Mouse (Mus musculus) forebrain, embryonic 13.5 days (tissue): ENCODE measurements around the gene Ccdc85c. TPM values are rescaled to one million over a fixed set of nuclear protein-coding genes. Genes with fewer than 3 reads are reported as not detected.

Experiments
- ATAC-seq: fragments of 200-750 bp; cut with Nextera tagmentation; 2 replicates; pipeline ENCODE4 v1.8.0; 2017
- H3K27ac ChIP-seq: fragments of 300-500 bp; sonication (generic); 2 replicates; pipeline ENCODE4 v1.5.1; 2015; ENCODE audit warnings: inconsistent platforms, mild to moderate bottlenecking, moderate library complexity
- H3K27me3 ChIP-seq: fragments of 300-500 bp; sonication (generic); 2 replicates; pipeline ENCODE4 v1.6.1; 2015; ENCODE audit warnings: mild to moderate bottlenecking, inconsistent platforms
- H3K36me3 ChIP-seq: fragments of 300-500 bp; sonication (generic); 2 replicates; pipeline ENCODE4 v1.6.1; 2015; ENCODE audit warnings: mild to moderate bottlenecking, inconsistent platforms; ENCODE audit not compliant: poor library complexity, severe bottlenecking
- H3K4me1 ChIP-seq: fragments of 300-500 bp; sonication (generic); 2 replicates; pipeline ENCODE4 v1.6.1; 2015; ENCODE audit warnings: inconsistent platforms
- H3K4me2 ChIP-seq: fragments of 300-500 bp; sonication (generic); 2 replicates; pipeline ENCODE4 v1.6.1; 2015; ENCODE audit warnings: inconsistent platforms, mild to moderate bottlenecking, moderate library complexity
- H3K4me3 ChIP-seq: fragments of 300-500 bp; sonication (generic); 2 replicates; pipeline ENCODE4 v1.5.1; 2015; ENCODE audit warnings: mild to moderate bottlenecking, inconsistent platforms
- H3K9ac ChIP-seq: fragments of 300-500 bp; sonication (generic); 2 replicates; pipeline ENCODE4 v1.6.1; 2015; ENCODE audit warnings: mild to moderate bottlenecking, inconsistent platforms
- H3K9me3 ChIP-seq: fragments of 300-500 bp; sonication (generic); replicated peaks from 2 replicates; pipeline ENCODE4 v1.6.1; 2016; ENCODE audit warnings: inconsistent platforms
- WGBS: fragments of 180-500 bp; shearing (Covaris S2); methylation state at CpG from one replicate; pipeline ENCODE4 v1.1.7; 2015; 5-methylcytosine and 5-hydroxymethylcytosine counted together
- polyA plus RNA-seq: library from polyadenylated mRNA; unstranded; fragments of >200 nt; fragmentation: Nextera tagmentation; extraction: Ambion mirVana; gene quantifications from 2 replicates; pipeline ENCODE4 v1.2.1, GENCODE M21; 2015

Ccdc85c gene
- polyA plus RNA-seq, 1 experiment from 2014 or later = 17.4 TPM

DNA sequence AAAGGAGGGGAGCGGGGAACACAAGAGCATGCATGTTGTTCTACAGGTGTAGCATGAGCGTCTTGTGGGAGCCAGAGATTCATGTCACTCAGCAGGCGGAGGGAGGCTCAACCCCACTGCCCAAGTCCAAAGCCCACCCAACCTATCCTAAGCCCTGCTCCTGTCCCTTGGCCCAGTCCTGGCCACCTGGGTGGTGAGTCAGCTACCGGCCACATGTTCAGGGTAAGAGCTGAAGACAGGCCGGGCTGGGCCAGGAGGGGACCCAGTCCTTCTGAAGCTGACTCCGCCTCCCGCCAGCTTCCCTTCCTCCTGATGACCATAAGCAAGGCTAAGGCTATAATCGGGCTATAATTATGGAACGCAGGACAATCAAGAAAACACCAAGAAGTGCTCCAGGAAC, 67.0 kb downstream of the Ccdc85c start:
- Histone ChIP-seq H3K9me3 (no peaks in the 10 kb centered on the region), H3K4me1 (peaks cover 28% of the 10 kb centered on the region), H3K36me3 (peaks cover 40% of the 10 kb centered on the region), H3K27me3 (no peaks in the 10 kb centered on the region), H3K27ac (no peak overlapping the region), H3K9ac (no peak overlapping the region), H3K4me2 (no peak overlapping the region), H3K4me3 (no peak overlapping the region)
- ATAC-seq = no peak
- WGBS = 88% methylated on average over 9 of the region's 9 CpGs

DNA sequence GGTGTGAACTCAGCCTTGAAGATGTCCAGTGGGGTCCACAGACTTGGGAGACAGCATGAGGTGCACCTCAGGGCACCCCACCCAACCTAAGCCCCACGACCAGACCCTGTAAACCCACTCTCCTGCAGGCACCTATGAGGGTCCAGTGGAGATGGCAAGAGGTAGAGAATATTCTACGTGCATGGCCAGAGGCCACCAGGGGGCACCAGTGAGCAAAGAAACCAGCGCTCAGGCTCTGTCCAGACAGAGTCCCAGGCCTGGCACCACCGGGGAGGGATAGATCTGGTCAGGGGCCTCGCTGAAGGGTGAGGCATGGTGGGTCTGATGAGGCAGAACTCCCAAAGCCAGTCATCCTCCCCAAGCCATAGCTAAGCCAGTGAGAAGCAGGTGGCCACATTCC, 68.6 kb downstream of the Ccdc85c start:
- Histone ChIP-seq H3K4me1 (peaks cover 12% of the 10 kb centered on the region; the same call in 1 of the 2 replicates), H3K9ac (no peak overlapping the region), H3K27me3 (no peaks in the 10 kb centered on the region), H3K36me3 (peaks cover 55% of the 10 kb centered on the region), H3K4me2 (no peak overlapping the region), H3K9me3 (no peaks in the 10 kb centered on the region), H3K4me3 (no peak overlapping the region), H3K27ac (no peak overlapping the region)
- WGBS = 12% methylated on average over 5 of the region's 5 CpGs
- ATAC-seq = peak; percentile 73

GRCm38 (mm10) chr12:108204978-108205377, 70.2 kb downstream of the Ccdc85c start:
- 74% methylated on average over 12 of the region's 12 CpGs for WGBS
- peaks cover 71% of the 10 kb centered on the region for H3K36me3 ChIP-seq

GRCm38 (mm10) chr12:108203895-108204294, 71.3 kb downstream of the Ccdc85c start:
- WGBS = 91% methylated on average over 8 of the region's 8 CpGs
- Histone ChIP-seq H3K9ac (no peak overlapping the region), H3K27me3 (no peaks in the 10 kb centered on the region), H3K27ac (no peak overlapping the region), H3K4me2 (no peak overlapping the region), H3K4me3 (no peak overlapping the region), H3K4me1 (peaks cover 6% of the 10 kb centered on the region; the same call in 1 of the 2 replicates), H3K9me3 (no peaks in the 10 kb centered on the region), H3K36me3 (peaks cover 82% of the 10 kb centered on the region)
- ATAC-seq = no peak

More at GRCm38 (mm10) chr12:108204978-108205377, 70.2 kb downstream of the Ccdc85c start:
- Histone ChIP-seq H3K9ac (no peak overlapping the region), H3K4me1 (peaks cover 12% of the 10 kb centered on the region; the same call in 1 of the 2 replicates), H3K27me3 (no peaks in the 10 kb centered on the region), H3K9me3 (no peaks in the 10 kb centered on the region), H3K4me2 (no peak overlapping the region), H3K27ac (no peak overlapping the region), H3K4me3 (no peak overlapping the region)
- ATAC-seq = no peak

DNA sequence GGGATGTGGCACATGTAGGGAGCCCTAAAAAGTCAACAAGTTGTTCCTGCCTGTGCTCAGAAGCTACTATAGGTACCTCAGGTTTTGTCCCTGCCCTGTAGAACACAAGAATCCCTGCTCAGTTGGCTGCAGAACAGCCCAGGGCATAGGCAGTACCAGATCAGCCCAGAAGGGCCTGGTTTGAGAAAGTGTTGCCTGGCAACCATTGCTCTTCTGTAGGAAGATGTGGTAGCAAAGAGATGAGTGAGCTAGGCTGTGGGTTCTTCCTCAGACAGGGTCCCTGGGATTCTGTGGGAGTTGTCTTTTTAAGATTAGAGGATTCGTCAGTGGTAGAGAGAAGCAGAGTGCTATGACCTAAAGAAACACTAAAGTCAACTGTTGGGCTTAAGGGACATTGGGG, 75.1 kb downstream of the Ccdc85c start:
- Histone ChIP-seq H3K27ac (no peak overlapping the region), H3K9ac (no peak overlapping the region), H3K4me2 (no peak overlapping the region), H3K4me3 (no peak overlapping the region), H3K9me3 (no peaks in the 10 kb centered on the region), H3K27me3 (no peaks in the 10 kb centered on the region), H3K4me1 (no peaks in the 10 kb centered on the region), H3K36me3 (peaks cover 98% of the 10 kb centered on the region)
- WGBS = 100% methylated on average over 1 of the region's 1 CpGs
- no peak for ATAC-seq

DNA sequence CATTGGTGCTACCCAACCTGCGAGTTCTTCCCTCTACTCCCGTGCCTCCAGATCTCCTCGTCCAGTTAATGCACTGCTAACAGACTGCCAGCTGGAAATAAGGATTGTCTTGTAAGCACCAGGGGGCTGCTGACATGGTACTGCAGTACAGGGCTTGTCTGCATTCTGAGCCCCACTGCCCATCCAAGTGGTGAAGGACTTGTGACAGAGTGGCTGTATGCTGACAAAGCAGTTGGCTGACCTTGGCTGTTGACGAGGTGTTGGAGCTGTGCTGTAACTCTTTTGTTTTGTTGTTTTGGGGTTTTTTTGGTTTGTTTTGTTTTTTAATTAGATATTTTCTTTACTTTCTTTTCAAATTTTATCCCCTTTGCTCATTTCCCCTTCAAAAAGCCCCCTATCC, 76.8 kb downstream of the Ccdc85c start:
- peaks cover 99% of the 10 kb centered on the region for H3K36me3 ChIP-seq
- H3K4me2 ChIP-seq = no peak overlapping the region
- no peaks in the 10 kb centered on the region for H3K27me3 ChIP-seq
- no peak overlapping the region for H3K27ac ChIP-seq
- ATAC-seq = no peak
- H3K9me3 ChIP-seq = no peaks in the 10 kb centered on the region
- WGBS = 86% methylated on average over 4 of the region's 4 CpGs
- H3K4me1 ChIP-seq = no peaks in the 10 kb centered on the region
- H3K9ac ChIP-seq = no peak overlapping the region
- no peak overlapping the region for H3K4me3 ChIP-seq

DNA sequence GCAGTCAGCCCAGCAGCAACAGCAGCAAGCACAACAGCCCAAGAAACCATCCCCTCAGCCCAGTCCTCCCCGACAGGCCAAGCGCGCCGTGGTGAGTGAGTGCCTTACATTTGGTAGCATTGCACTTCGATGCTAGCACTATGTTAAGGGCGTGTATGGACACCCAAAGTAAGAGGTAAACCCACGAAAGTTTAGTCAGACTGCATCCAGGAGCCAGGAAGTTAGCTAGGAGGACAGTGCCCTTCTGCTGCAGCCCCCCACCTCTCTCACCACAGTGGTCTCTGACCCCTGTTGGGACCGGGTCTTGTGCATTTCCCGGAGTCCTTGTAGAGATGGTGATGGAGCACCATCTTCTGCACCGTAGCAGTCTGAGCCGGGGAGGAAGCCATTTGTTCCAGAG, 79.5 kb downstream of the Ccdc85c start:
- H3K9me3 ChIP-seq = no peaks in the 10 kb centered on the region
- no peak for ATAC-seq
- no peak overlapping the region for H3K4me3 ChIP-seq
- H3K36me3 ChIP-seq = peaks cover 100% of the 10 kb centered on the region
- no peaks in the 10 kb centered on the region for H3K27me3 ChIP-seq
- 97% methylated on average over 11 of the region's 11 CpGs for WGBS
- H3K9ac ChIP-seq = no peak overlapping the region
- H3K4me1 ChIP-seq = no peaks in the 10 kb centered on the region
- no peak overlapping the region for H3K4me2 ChIP-seq
- no peak overlapping the region for H3K27ac ChIP-seq

- H3K27me3 ChIP-seq = no peaks in the 10 kb centered on the region
- 88% methylated on average over 5 of the region's 5 CpGs for WGBS
- H3K27ac ChIP-seq = no peak overlapping the region
- ATAC-seq = no peak
- peaks cover 100% of the 10 kb centered on the region for H3K36me3 ChIP-seq
- H3K4me3 ChIP-seq = no peak overlapping the region
- no peak overlapping the region for H3K4me2 ChIP-seq
- no peak overlapping the region for H3K9ac ChIP-seq
- H3K9me3 ChIP-seq = no peaks in the 10 kb centered on the region
- no peaks in the 10 kb centered on the region for H3K4me1 ChIP-seq
Observed at GRCm38 (mm10) chr12:108193878-108194277, 81.3 kb downstream of the Ccdc85c start.

DNA sequence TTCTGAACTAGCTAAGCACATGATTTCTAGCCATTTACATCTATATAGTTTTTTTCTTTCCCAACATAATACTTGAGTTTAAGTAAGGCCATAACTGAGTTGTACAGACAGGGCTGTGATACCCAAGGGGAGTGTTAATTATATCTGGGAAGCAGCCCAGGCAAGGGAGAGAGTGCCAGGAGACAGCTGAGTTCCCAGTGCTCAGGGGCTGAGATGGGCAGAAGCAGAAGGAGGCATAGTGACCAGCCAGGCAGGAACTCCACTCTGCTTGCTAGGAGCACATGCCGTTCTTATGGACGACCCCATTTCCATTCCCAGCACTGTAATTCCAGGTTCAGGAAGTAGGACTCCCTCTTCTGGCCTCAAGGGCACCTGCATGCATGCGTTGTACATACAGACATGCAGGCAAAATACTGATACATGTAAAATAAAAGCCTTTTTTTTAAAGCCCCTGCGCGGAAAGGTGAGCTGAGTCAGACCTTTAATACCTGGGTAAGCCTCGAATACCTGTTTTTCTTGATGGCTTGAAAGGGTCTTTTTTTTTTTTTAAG, 87.6 kb downstream of the Ccdc85c start:
- Histone ChIP-seq H3K4me1 (peaks cover 11% of the 10 kb centered on the region), H3K27me3 (no peaks in the 10 kb centered on the region), H3K9me3 (no peaks in the 10 kb centered on the region), H3K9ac (no peak overlapping the region), H3K36me3 (peaks cover 88% of the 10 kb centered on the region), H3K27ac (no peak overlapping the region), H3K4me2 (no peak overlapping the region), H3K4me3 (no peak overlapping the region)
- 92% methylated on average over 6 of the region's 6 CpGs for WGBS
- no peak for ATAC-seq

DNA sequence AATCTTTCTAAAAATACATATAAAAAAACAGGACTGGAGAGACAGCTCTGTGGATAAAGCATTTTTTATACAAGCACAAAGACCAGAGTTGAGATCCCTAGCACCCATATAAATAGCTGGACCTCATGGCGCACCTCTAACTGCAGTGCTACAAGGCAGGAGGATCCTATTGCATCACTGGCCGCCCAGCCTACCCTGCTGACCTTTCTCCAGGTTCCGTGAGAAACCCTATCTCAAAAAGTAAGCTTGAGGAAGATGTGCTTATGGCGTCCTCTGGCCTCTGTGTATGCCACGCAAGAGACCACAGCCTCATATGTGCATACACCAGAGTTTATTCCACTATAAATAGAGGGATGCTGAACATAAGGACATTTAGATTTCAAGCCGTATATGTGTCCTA, 93.5 kb downstream of the Ccdc85c start:
- 91% methylated on average over 6 of the region's 6 CpGs for WGBS
- ATAC-seq = no peak

DNA sequence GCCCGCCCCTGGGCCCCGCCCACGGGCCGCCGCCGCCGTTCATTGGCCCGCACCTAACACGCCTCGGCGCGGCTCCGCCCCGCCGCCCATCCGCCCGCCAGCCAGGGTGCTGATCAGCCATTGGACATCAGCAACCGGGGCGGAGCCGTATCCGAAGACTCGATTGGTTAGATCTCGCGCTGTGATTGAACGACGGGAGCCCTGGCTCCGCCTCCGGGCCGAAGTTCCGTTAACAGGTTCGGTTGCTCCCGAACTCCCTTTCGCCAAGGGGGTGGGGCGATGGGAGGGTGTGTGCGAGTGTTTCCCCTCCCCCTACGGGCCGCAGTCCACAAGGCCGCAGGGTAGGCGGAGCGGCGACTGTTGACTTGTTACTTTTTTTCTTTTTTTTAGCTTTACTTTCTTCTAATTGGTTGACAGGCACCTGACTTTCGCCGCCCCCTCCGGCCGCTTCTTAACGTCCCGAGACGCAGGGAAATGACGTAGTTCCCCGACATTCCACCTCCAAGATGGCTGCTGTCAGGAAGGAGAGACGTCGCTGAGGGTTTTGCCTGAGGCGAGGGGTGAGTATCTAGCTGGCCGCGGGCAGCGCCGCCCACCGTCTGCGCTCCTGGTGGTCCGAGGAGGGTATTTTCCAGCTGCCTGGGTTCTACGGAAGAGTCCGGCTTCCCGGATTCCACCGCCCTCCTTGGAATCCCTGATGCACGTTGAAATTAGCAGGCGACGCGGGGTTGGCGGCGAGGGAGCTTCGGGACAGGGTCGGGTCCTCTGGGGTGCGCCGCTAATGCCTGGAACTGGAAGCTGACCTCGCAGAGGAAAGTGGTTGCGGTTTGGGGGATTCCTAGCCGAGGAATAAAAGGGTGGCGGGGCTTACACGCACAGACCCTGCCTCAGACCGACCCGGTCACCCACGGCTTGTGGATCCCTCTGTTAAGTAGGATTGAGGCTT, 95.6 kb downstream of the Ccdc85c start, which contains the start of gene Ccnk:
Ccnk (plus strand) TSS at position 259 of the 946 bp plus-strand sequence.
- Histone ChIP-seq H3K4me2 (peak within 1 kb of the TSS; percentile 95), H3K27ac (peak within 1 kb of the TSS; percentile 78), H3K27me3 (no peaks in the 10 kb centered on the region), H3K36me3 (peaks cover 24% of the 10 kb centered on the region), H3K4me1 (peaks cover 32% of the 10 kb centered on the region), H3K9ac (peak within 1 kb of the TSS; percentile 91), H3K9me3 (no peaks in the 10 kb centered on the region), H3K4me3 (peak within 1 kb of the TSS; percentile 97)
- ATAC-seq = peak; percentile 97
- WGBS = under 1% methylated on average over 77 of the region's 82 CpGs

More for the DNA sequence above, 93.5 kb downstream of the Ccdc85c start:
- Histone ChIP-seq H3K4me1 (peaks cover 38% of the 10 kb centered on the region), H3K36me3 (peaks cover 40% of the 10 kb centered on the region), H3K9me3 (no peaks in the 10 kb centered on the region), H3K4me2 (no peak overlapping the region), H3K9ac (no peak overlapping the region), H3K4me3 (no peak overlapping the region), H3K27ac (no peak overlapping the region), H3K27me3 (no peaks in the 10 kb centered on the region)

- peak within 1 kb of the TSS; percentile 95 for H3K4me2 ChIP-seq
- no CpG with 5 or more reads among the region's 9 CpGs for WGBS
- peaks cover 32% of the 10 kb centered on the region for H3K4me1 ChIP-seq
- no peak for ATAC-seq
- H3K4me3 ChIP-seq = peak within 1 kb of the TSS; percentile 97
- H3K27ac ChIP-seq = peak within 1 kb of the TSS; percentile 78
- H3K9me3 ChIP-seq = no peaks in the 10 kb centered on the region
- peak within 1 kb of the TSS; percentile 91 for H3K9ac ChIP-seq
- H3K27me3 ChIP-seq = no peaks in the 10 kb centered on the region
- H3K36me3 ChIP-seq = peaks cover 24% of the 10 kb centered on the region
Observed at GRCm38 (mm10) chr12:108179246-108179320, 96.1 kb downstream of the Ccdc85c start, which contains the start of gene Setd3. TSS of gene Setd3 (minus strand) at chr12:108179314.
